Mouse (Mus musculus) lung, postnatal 0 days (tissue): ENCODE results near the gene U2surp. TPM values are rescaled to one million over a fixed set of nuclear protein-coding genes. Genes with fewer than 3 reads are reported as not detected.
A peak's percentile ranks its signal among the peaks of the same experiment; 100 is the strongest.

Experiments
- ATAC-seq: fragments of 200-750 bp; cut with Nextera tagmentation; 2 replicates; pipeline ENCODE4 v1.8.0; 2017; ENCODE audit warnings: moderate library complexity
- DNase-seq: peaks from one replicate; pipeline ENCODE4 v3.0.0-alpha.2; 2016; ENCODE audit warnings: low spot score
- H3K27ac ChIP-seq: fragments of 300-500 bp; sonication (generic); 2 replicates; pipeline ENCODE4 v1.5.1; 2014; ENCODE audit warnings: antibody characterized with exemption, mild to moderate bottlenecking, low read length, mixed read lengths
- H3K27me3 ChIP-seq: fragments of 300-500 bp; sonication (generic); replicated peaks from 2 replicates; pipeline ENCODE4 v1.6.1; 2014; ENCODE audit warnings: low read length, mixed read lengths; ENCODE audit not compliant: insufficient read depth
- H3K36me3 ChIP-seq: fragments of 300-500 bp; sonication (generic); 2 replicates; pipeline ENCODE4 v1.6.1; 2014; ENCODE audit warnings: low read length, mixed read lengths; ENCODE audit not compliant: insufficient read depth
- H3K4me1 ChIP-seq: fragments of 300-500 bp; sonication (generic); 2 replicates; pipeline ENCODE4 v1.6.1; 2014; ENCODE audit warnings: antibody characterized with exemption, low read depth, low read length, mixed read lengths; ENCODE audit not compliant: insufficient read depth
- H3K4me2 ChIP-seq: fragments of 300-500 bp; sonication (generic); replicated peaks from 2 replicates; pipeline ENCODE4 v1.6.1; 2014; ENCODE audit warnings: low read depth, mild to moderate bottlenecking, low read length, moderate library complexity, mixed read lengths
- H3K4me3 ChIP-seq: fragments of 300-500 bp; sonication (generic); 2 replicates; pipeline ENCODE4 v1.5.1; 2014; ENCODE audit warnings: low read depth, low read length
- H3K9ac ChIP-seq: fragments of 300-500 bp; sonication (generic); replicated peaks from 2 replicates; pipeline ENCODE4 v1.6.1; 2014; ENCODE audit warnings: low read depth, mild to moderate bottlenecking
- H3K9me3 ChIP-seq: fragments of 300-500 bp; sonication (generic); 2 replicates; pipeline ENCODE4 v1.6.1; 2016; ENCODE audit warnings: low read length, mixed read lengths
- CTCF ChIP-seq: IDR thresholded peaks from 2 replicates; pipeline ENCODE4 v1.5.1; 2016; ENCODE audit warnings: antibody characterized with exemption, mild to moderate bottlenecking
- EP300 ChIP-seq: IDR thresholded peaks from 2 replicates; pipeline ENCODE4 v1.6.1; 2016; ENCODE audit warnings: antibody characterized with exemption, mild to moderate bottlenecking, control low read depth
- WGBS: fragments of 180-500 bp; shearing (Covaris S2); extraction: QIAGEN DNeasy Blood & Tissue Kit; methylation state at CpG from one replicate; pipeline ENCODE4 v1.1.7; 2014; 5-methylcytosine and 5-hydroxymethylcytosine counted together
- polyA plus RNA-seq: library from polyadenylated mRNA; unstranded; fragments of >200 nt; fragmentation: Nextera tagmentation; extraction: Ambion mirVana; gene quantifications from 2 replicates; pipeline ENCODE4 v1.2.1, GENCODE M21; 2015

The U2surp gene
- polyA plus RNA-seq, 1 experiment from 2014 or later: 73.2 TPM

- TF ChIP-seq CTCF: peak; percentile 45
- TF ChIP-seq EP300: no peak
- Histone ChIP-seq H3K36me3 (no peaks in the 10 kb centered on the region), H3K27me3 (no peaks in the 10 kb centered on the region), H3K9ac (peak overlapping the region; percentile 43), H3K4me1 (peaks cover 7% of the 10 kb centered on the region; the same call in 1 of the 2 replicates), H3K9me3 (no peaks in the 10 kb centered on the region), H3K4me2 (peak overlapping the region; percentile 85), H3K27ac (peak overlapping the region; percentile 92), H3K4me3 (peak overlapping the region; percentile 99)
- WGBS: 16% methylated on average over 15 of the region's 15 CpGs
- DNase-seq: no peak
- ATAC-seq: peak; percentile 23; the same call in 1 of the 2 replicates
Observed at GRCm38 (mm10) chr9:95512331-95513030, 685 bp upstream of the U2surp start.

GRCm38 (mm10) chr9:95510693-95511404 is 947 bp downstream of the U2surp start:
- Histone ChIP-seq H3K4me1 (peaks cover 7% of the 10 kb centered on the region; the same call in 1 of the 2 replicates), H3K4me3 (peak overlapping the region; percentile 99), H3K27me3 (no peaks in the 10 kb centered on the region), H3K36me3 (no peaks in the 10 kb centered on the region), H3K9me3 (no peaks in the 10 kb centered on the region), H3K27ac (peak overlapping the region; percentile 92; the same call in 1 of the 2 replicates), H3K9ac (peak overlapping the region; percentile 93), H3K4me2 (peak overlapping the region; percentile 85)
- 3% methylated on average over 21 of the region's 21 CpGs for WGBS
- no peak for TF ChIP-seq CTCF
- TF ChIP-seq EP300: no peak
- no peak for ATAC-seq
- no peak for DNase-seq

GRCm38 (mm10) chr9:95505666-95506065 is 6.1 kb downstream of the U2surp start:
- TF ChIP-seq EP300 (no peak), CTCF (no peak)
- WGBS: 70% methylated on average over 3 of the region's 3 CpGs
- no peak for ATAC-seq

GRCm38 (mm10) chr9:95499848-95500247 is 11.9 kb downstream of the U2surp start:
- no peak overlapping the region for H3K9ac ChIP-seq
- H3K36me3 ChIP-seq: no peaks in the 10 kb centered on the region
- ATAC-seq (no peak), DNase-seq (no peak)
- TF ChIP-seq EP300 (no peak), CTCF (no peak)
- no peak overlapping the region for H3K27ac ChIP-seq
- no peaks in the 10 kb centered on the region for H3K9me3 ChIP-seq
- H3K27me3 ChIP-seq: no peaks in the 10 kb centered on the region
- no peaks in the 10 kb centered on the region for H3K4me1 ChIP-seq
- H3K4me3 ChIP-seq: no peak overlapping the region
- H3K4me2 ChIP-seq: no peak overlapping the region

More at GRCm38 (mm10) chr9:95505666-95506065, 6.1 kb downstream of the U2surp start:
- Histone ChIP-seq H3K4me3 (no peak overlapping the region), H3K4me2 (no peak overlapping the region), H3K27ac (no peak overlapping the region), H3K36me3 (no peaks in the 10 kb centered on the region), H3K4me1 (peaks cover 2% of the 10 kb centered on the region; the same call in 1 of the 2 replicates), H3K27me3 (no peaks in the 10 kb centered on the region), H3K9ac (no peak overlapping the region), H3K9me3 (no peaks in the 10 kb centered on the region)
- no peak for DNase-seq

GRCm38 (mm10) chr9:95495038-95495437 is 16.8 kb downstream of the U2surp start:
- WGBS: 77% methylated on average over 1 of the region's 1 CpGs
- Histone ChIP-seq H3K9ac (no peak overlapping the region), H3K27me3 (no peaks in the 10 kb centered on the region), H3K9me3 (no peaks in the 10 kb centered on the region), H3K4me1 (no peaks in the 10 kb centered on the region), H3K4me2 (no peak overlapping the region), H3K4me3 (no peak overlapping the region), H3K27ac (no peak overlapping the region), H3K36me3 (peaks cover 9% of the 10 kb centered on the region; the same call in 1 of the 2 replicates)
- DNase-seq (no peak), ATAC-seq (no peak)
- TF ChIP-seq EP300 (no peak), CTCF (no peak)

- ATAC-seq (no peak), DNase-seq (peak; percentile 15)
- H3K4me1 ChIP-seq: no peaks in the 10 kb centered on the region
- 87% methylated on average over 3 of the region's 3 CpGs for WGBS
- H3K27me3 ChIP-seq: no peaks in the 10 kb centered on the region
- H3K9ac ChIP-seq: no peak overlapping the region
- no peak overlapping the region for H3K4me3 ChIP-seq
- no peak overlapping the region for H3K27ac ChIP-seq
- peak; percentile 13; the same call in 1 of the 2 replicates for TF ChIP-seq CTCF
- TF ChIP-seq EP300: no peak
- H3K4me2 ChIP-seq: no peak overlapping the region
- peaks cover 9% of the 10 kb centered on the region; the same call in 1 of the 2 replicates for H3K36me3 ChIP-seq
- no peaks in the 10 kb centered on the region for H3K9me3 ChIP-seq
Observed at GRCm38 (mm10) chr9:95493393-95493792, 18.4 kb downstream of the U2surp start.
